In the genomic region with DNA sequence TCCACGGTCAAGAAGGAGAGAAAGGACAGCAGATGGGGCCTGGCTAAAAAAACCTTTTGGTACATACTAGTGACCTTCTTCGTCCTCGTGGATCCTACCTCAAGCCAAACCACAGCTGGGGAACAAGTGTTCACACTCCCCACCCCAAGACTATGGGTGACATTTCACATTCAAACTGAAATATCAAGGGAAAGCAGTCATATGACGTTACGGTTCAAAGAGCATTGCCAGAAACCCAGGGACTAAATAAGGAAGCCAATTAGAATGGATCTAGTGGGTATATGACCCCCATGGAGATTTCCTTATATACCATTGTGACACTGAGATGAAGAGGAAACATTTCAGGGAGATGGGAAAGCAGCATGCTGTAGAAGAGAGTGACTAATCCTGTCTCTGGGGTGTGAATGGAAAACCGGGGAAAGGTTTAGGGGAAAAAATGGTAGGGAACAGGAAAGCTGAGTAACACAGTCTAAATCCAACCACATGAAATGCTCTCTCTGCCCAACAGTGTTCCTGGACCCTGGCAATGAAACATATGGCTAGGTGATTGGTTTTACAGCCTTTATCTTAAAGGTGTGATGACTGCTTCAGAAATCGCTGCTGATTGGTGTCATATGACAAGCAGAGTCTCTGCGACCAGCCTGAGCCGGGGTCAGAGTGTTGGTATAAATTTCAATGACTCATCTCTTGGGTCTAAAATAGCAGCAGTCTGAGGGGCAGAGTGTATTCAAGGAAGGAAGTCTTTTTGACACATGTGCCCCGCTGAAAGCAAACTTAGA, we compare ENCODE assay signal across 14 mouse cellular contexts.
A peak's percentile ranks its signal among the peaks of the same experiment; 100 is the strongest.
DNase-seq lines count a peak whose midpoint lies in the region; ATAC-seq and TF ChIP-seq lines count a peak whose summit lies in the region.
"Had no signal": no experiment of that assay in that cellular context is flagged by ENCODE, and none has a peak within 500 bp of the region (broad histone marks: within the 10 kb centered on the region; RNA-seq: fewer than 3 reads in every experiment).

No protein-coding gene starts in this region.

- no peak overlapping the region for H3K4me3 ChIP-seq in kidney, embryonic 15.5 days (replicated peaks)
- no peak overlapping the region for H3K4me3 ChIP-seq in left cerebral cortex, adult 2 months
- no peak overlapping the region for H3K4me3 ChIP-seq in layer of hippocampus, adult 2 months
- H3K4me3 ChIP-seq: forebrain, embryonic 10.5 days; hindbrain, embryonic 15.5 days had no signal

- TF ChIP-seq CTCF in left cerebral cortex, adult 2 months (IDR thresholded peaks at IDR 0.05) = no peak
- TF ChIP-seq CTCF in layer of hippocampus, adult 2 months (conservative IDR thresholded peaks at IDR 0.05) = no peak

- peak; percentile 22 for DNase-seq in embryo, embryonic 10 days (ENCODE audit: low spot score)
- DNase-seq in embryo, embryonic 9.5 days (ENCODE audit: extremely low spot score) = no peak
- no peak for DNase-seq in kidney, adult 18-20 months
- peak; percentile 34 for DNase-seq in embryo, embryonic 10.5 days (ENCODE audit: low spot score)
- no peak for DNase-seq in left cerebral cortex, adult 2 months (ENCODE audit: extremely low spot score in 1 of 2, low spot score in 2 of 2)
- DNase-seq in layer of hippocampus, adult 2 months (ENCODE audit: low spot score in 2 of 2) = no peak
- DNase-seq: cerebellum, postnatal 10 days; layer of hippocampus, postnatal 36 days; lung, postnatal 10 days had no signal

- ATAC-seq in kidney, embryonic 15.5 days (replicated peaks; ENCODE audit: low FRiP score) = 0 out of 2 replicates have a peak, but pooled peaks have one; percentile 23
- ATAC-seq in megakaryocyte, adult 5-6 weeks (ENCODE audit: poor library complexity, severe bottlenecking) = peak; percentile 49

- WGBS in kidney, embryonic 15.5 days = 26% methylated on average over 10 of the region's 10 CpGs

- no peak overlapping the region for H3K4me2 ChIP-seq in kidney, embryonic 15.5 days
- H3K4me2 ChIP-seq: hindbrain, embryonic 15.5 days had no signal

- H3K27me3 ChIP-seq in kidney, embryonic 15.5 days = no peaks in the 10 kb centered on the region
- H3K27me3 ChIP-seq: CH12.LX; hindbrain, embryonic 15.5 days had no signal

- peaks cover 16% of the 10 kb centered on the region; the same call in 1 of the 2 replicates for H3K4me1 ChIP-seq in kidney, embryonic 15.5 days

- H3K27ac ChIP-seq in kidney, embryonic 15.5 days = no peak overlapping the region
- H3K27ac ChIP-seq in left cerebral cortex, adult 2 months = no peak overlapping the region
- no peak overlapping the region for H3K27ac ChIP-seq in layer of hippocampus, adult 2 months
- H3K27ac ChIP-seq: forebrain, embryonic 10.5 days; hindbrain, embryonic 15.5 days had no signal

- no peaks in the 10 kb centered on the region for H3K36me3 ChIP-seq in kidney, embryonic 15.5 days
- H3K36me3 ChIP-seq: forebrain, embryonic 10.5 days; hindbrain, embryonic 15.5 days had no signal

- no peaks in the 10 kb centered on the region for H3K9me3 ChIP-seq in kidney, embryonic 15.5 days (replicated peaks)
- H3K9me3 ChIP-seq: forebrain, embryonic 10.5 days; hindbrain, embryonic 15.5 days had no signal

- intact Hi-C loops in left cerebral cortex, adult 2 months (cut with DNase I) = no loop called here

- H3K9ac ChIP-seq in kidney, embryonic 15.5 days = no peak overlapping the region
- H3K9ac ChIP-seq: hindbrain, embryonic 15.5 days had no signal

Comparison
In these comparisons a context has a peak if more than half of its experiments do, and no peak if none do; other contexts are left out.
1. DNase-seq: peak in embryo, embryonic 10 days (single experiment) and embryo, embryonic 10.5 days (single experiment); none in embryo, embryonic 9.5 days (single experiment), kidney, adult 18-20 months (single experiment), left cerebral cortex, adult 2 months (0 of 2) and layer of hippocampus, adult 2 months (0 of 2).